Mouse (Mus musculus): ENCODE results near the gene Btbd35f2.
"Not testable (repeated sequence)": the region's sequence is repeated elsewhere in the genome, so short reads cannot be mapped to it uniquely, and the experiment has no call there.

The Btbd35f2 gene

GRCm38 (mm10) chrX:32278094-32278493, at the start of gene Btbd35f2:
Btbd35f2 (plus strand) TSS chrX:32278394.
- DNase-seq, result not testable (repeated sequence)
